Mouse (Mus musculus): ENCODE data around the gene Fibcd1. TPM values are rescaled to one million over a fixed set of nuclear protein-coding genes. Genes with fewer than 3 reads are reported as not detected.

The Fibcd1 gene
- total and polyA plus RNA-seq, 3 experiments: not detected

- DNase-seq (ENCODE audit: low read depth, low spot score): no peak
- H3K27me3 ChIP-seq (ENCODE audit: control insufficient read depth in 1 of 2, insufficient read depth in 2 of 2, low read length in 2 of 2): no peaks in the 10 kb centered on the region
Measured at GRCm38 (mm10) chr2:31814699-31815098, 31.1 kb downstream of the Fibcd1 start.

GRCm38 (mm10) chr2:31813641-31814040, 32.2 kb downstream of the Fibcd1 start:
- Histone ChIP-seq H3K4me3 (ENCODE audit: control insufficient read depth in 1 of 2, insufficient read depth in 1 of 2, low read depth in 2 of 2, low read length in 2 of 2) (no peak overlapping the region), H3K79me2 (ENCODE audit: control insufficient read depth, insufficient read depth, low read length, poor library complexity) (no peaks in the 10 kb centered on the region), H3K27me3 (ENCODE audit: control insufficient read depth in 1 of 2, insufficient read depth in 2 of 2, low read length in 2 of 2) (no peaks in the 10 kb centered on the region), H3K4me1 (ENCODE audit: control insufficient read depth in 1 of 2, insufficient read depth in 2 of 2, low read length in 2 of 2) (no peaks in the 10 kb centered on the region), H3K27ac (ENCODE audit: control insufficient read depth, low read depth, low read length) (no peak overlapping the region), H3K36me3 (ENCODE audit: control insufficient read depth in 1 of 2, insufficient read depth in 2 of 2, low read length in 2 of 2) (no peaks in the 10 kb centered on the region), H3K9ac (ENCODE audit: control insufficient read depth, low read depth, low read length, poor library complexity, severe bottlenecking) (no peak overlapping the region), H3K9me3 (replicated peaks; ENCODE audit: insufficient read depth, low read length) (no peaks in the 10 kb centered on the region)
- DNase-seq (ENCODE audit: low read depth, low spot score): no peak
- TF ChIP-seq ZC3H11A (IDR thresholded peaks at IDR 0.05; ENCODE audit: low read depth, low read length) (no peak), ZMIZ1 (IDR thresholded peaks at IDR 0.05; ENCODE audit: low read depth, low read length) (no peak), EP300 (IDR thresholded peaks at IDR 0.05; ENCODE audit: low read depth in 1 of 2, low read length in 2 of 2) (no peak), MYB (IDR thresholded peaks at IDR 0.05; ENCODE audit: low read depth, low read length) (no peak), POLR2AphosphoS2 (IDR thresholded peaks at IDR 0.05; ENCODE audit: low read length) (no peak), JUND (IDR thresholded peaks at IDR 0.05; ENCODE audit: low read depth, low read length) (no peak), TBP (IDR thresholded peaks at IDR 0.05; ENCODE audit: low read depth, low read length) (no peak), USF2 (IDR thresholded peaks at IDR 0.05; ENCODE audit: borderline replicate concordance in 1 of 2, insufficient read depth in 1 of 2, low read depth in 1 of 2, low read length in 2 of 2) (no peak), MEF2A (IDR thresholded peaks at IDR 0.05; ENCODE audit: extremely low read depth, insufficient replicate concordance, low read depth, low read length, poor library complexity, severe bottlenecking) (no peak), NRF1 (IDR thresholded peaks at IDR 0.05; ENCODE audit: insufficient read depth, low read depth, low read length, poor library complexity, severe bottlenecking) (no peak)

More at GRCm38 (mm10) chr2:31814699-31815098, 31.1 kb downstream of the Fibcd1 start:
- no peak overlapping the region for H3K4me3 ChIP-seq (ENCODE audit: control insufficient read depth in 1 of 2, insufficient read depth in 1 of 2, low read depth in 2 of 2, low read length in 2 of 2)
- no peaks in the 10 kb centered on the region for H3K4me1 ChIP-seq (ENCODE audit: control insufficient read depth in 1 of 2, insufficient read depth in 2 of 2, low read length in 2 of 2)
- H3K36me3 ChIP-seq (ENCODE audit: control insufficient read depth in 1 of 2, insufficient read depth in 2 of 2, low read length in 2 of 2): no peaks in the 10 kb centered on the region
- no peak for TF ChIP-seq SIN3A (IDR thresholded peaks at IDR 0.05; ENCODE audit: low read length)
- TF ChIP-seq MYC (IDR thresholded peaks at IDR 0.05; ENCODE audit: low read depth, low read length): no peak
- no peak for TF ChIP-seq MAX (IDR thresholded peaks at IDR 0.05; ENCODE audit: low read length)
- no peak for TF ChIP-seq MYB (IDR thresholded peaks at IDR 0.05; ENCODE audit: low read depth, low read length)
- no peak for TF ChIP-seq KAT2A (conservative IDR thresholded peaks at IDR 0.05; ENCODE audit: low read depth, low read length)
- TF ChIP-seq POLR2AphosphoS5 (IDR thresholded peaks at IDR 0.05; ENCODE audit: borderline replicate concordance, low read depth, low read length): no peak
- TF ChIP-seq ZMIZ1 (IDR thresholded peaks at IDR 0.05; ENCODE audit: low read depth, low read length): no peak
- TF ChIP-seq EP300 (IDR thresholded peaks at IDR 0.05; ENCODE audit: low read depth in 1 of 2, low read length in 2 of 2): no peak
- TF ChIP-seq MAZ (IDR thresholded peaks at IDR 0.05; ENCODE audit: low read depth, low read length): no peak
- no peak for TF ChIP-seq CTCF (IDR thresholded peaks at IDR 0.05 in 2 of 3, conservative IDR thresholded peaks at IDR 0.05 in 1 of 3; ENCODE audit: control insufficient read depth in 1 of 3, insufficient read depth in 1 of 3, low read depth in 2 of 3, low read length in 3 of 3, poor library complexity in 1 of 3, severe bottlenecking in 1 of 3)
- TF ChIP-seq GATA1 (IDR thresholded peaks at IDR 0.05; ENCODE audit: low read depth, low read length): no peak
- no peak for TF ChIP-seq ETS1 (IDR thresholded peaks at IDR 0.05; ENCODE audit: low read depth, low read length)
- TF ChIP-seq ZKSCAN1 (IDR thresholded peaks at IDR 0.05; ENCODE audit: low read depth, low read length): no peak
- no peak for TF ChIP-seq RCOR1 (IDR thresholded peaks at IDR 0.05; ENCODE audit: low read depth, low read length)
- no peak for TF ChIP-seq ELF1 (IDR thresholded peaks at IDR 0.05; ENCODE audit: low read depth, low read length)
- H3K27ac ChIP-seq (ENCODE audit: control insufficient read depth, low read depth, low read length): no peak overlapping the region
- H3K9ac ChIP-seq (ENCODE audit: control insufficient read depth, low read depth, low read length, poor library complexity, severe bottlenecking): no peak overlapping the region
- no peaks in the 10 kb centered on the region for H3K79me2 ChIP-seq (ENCODE audit: control insufficient read depth, insufficient read depth, low read length, poor library complexity)
- no peaks in the 10 kb centered on the region for H3K9me3 ChIP-seq (replicated peaks; ENCODE audit: insufficient read depth, low read length)

All from MEL (cell line).